Mouse (Mus musculus) heart, embryonic 14.5 days (tissue): ENCODE results near the gene Krt12. TPM values are rescaled to one million over a fixed set of nuclear protein-coding genes. Genes with fewer than 3 reads are reported as not detected.

Experiments
- ATAC-seq: fragments of 200-750 bp; cut with Nextera tagmentation; 2 replicates; pipeline ENCODE4 v1.8.0; 2017; ENCODE audit warnings: low read depth, moderate TSS enrichment; ENCODE audit not compliant: insufficient number of reproducible peaks, insufficient read depth, low FRiP score
- H3K27ac ChIP-seq, 2 experiments: fragments of 200-500 bp in 1 of 2; fragments of 300-500 bp in 1 of 2; sonication (generic) in 1 of 2; replicated peaks in 1 of 2; 2 replicates each; pipeline ENCODE4 v1.5.1; 2012 to 2014; ENCODE audit warnings: low read depth in 2 of 2, low read length in 2 of 2, control low read depth in 1 of 2, mild to moderate bottlenecking in 1 of 2, mixed read lengths in 1 of 2; ENCODE audit not compliant: control insufficient read depth in 1 of 2, insufficient read depth in 1 of 2
- H3K27me3 ChIP-seq: fragments of 300-500 bp; sonication (generic); 2 replicates; pipeline ENCODE4 v1.6.1; 2014; ENCODE audit warnings: mild to moderate bottlenecking, low read length, control low read depth; ENCODE audit not compliant: control insufficient read depth, insufficient read depth
- H3K36me3 ChIP-seq: fragments of 300-500 bp; sonication (generic); 2 replicates; pipeline ENCODE4 v1.6.1; 2014; ENCODE audit warnings: mild to moderate bottlenecking, control low read depth, low read length, mixed read lengths; ENCODE audit not compliant: control insufficient read depth, insufficient read depth
- H3K4me1 ChIP-seq, 2 experiments: fragments of 200-500 bp in 1 of 2; fragments of 300-500 bp in 1 of 2; sonication (generic) in 1 of 2; 2 replicates each; pipeline ENCODE4 v1.6.1; 2012 to 2014; ENCODE audit warnings: low read length in 2 of 2, control low read depth in 1 of 2, mixed read lengths in 1 of 2; ENCODE audit not compliant: control insufficient read depth in 2 of 2, insufficient read depth in 2 of 2
- H3K4me2 ChIP-seq: fragments of 300-500 bp; sonication (generic); 2 replicates; pipeline ENCODE4 v1.6.1; 2014; ENCODE audit warnings: mild to moderate bottlenecking, low read length
- H3K4me3 ChIP-seq, 2 experiments: fragments of 200-500 bp in 1 of 2; fragments of 300-500 bp in 1 of 2; sonication (generic) in 1 of 2; 2 replicates each; pipeline ENCODE4 v1.5.1; 2012 to 2014; ENCODE audit warnings: low read length in 2 of 2, mild to moderate bottlenecking in 2 of 2, control low read depth in 1 of 2, low read depth in 1 of 2, moderate library complexity in 1 of 2; ENCODE audit not compliant: control insufficient read depth in 1 of 2, insufficient read depth in 1 of 2
- H3K9ac ChIP-seq: fragments of 300-500 bp; sonication (generic); 2 replicates; pipeline ENCODE4 v1.6.1; 2014; ENCODE audit warnings: mild to moderate bottlenecking, low read length
- H3K9me3 ChIP-seq: fragments of 300-500 bp; sonication (generic); 2 replicates; pipeline ENCODE4 v1.6.1; 2016; ENCODE audit warnings: low read length, control low read depth; ENCODE audit not compliant: control insufficient read depth
- WGBS: fragments of 180-500 bp; shearing (Covaris S2); extraction: QIAGEN DNeasy Blood & Tissue Kit; methylation state at CpG from one replicate; pipeline ENCODE4 v1.1.7; 2014; 5-methylcytosine and 5-hydroxymethylcytosine counted together
- polyA plus RNA-seq: library from polyadenylated mRNA; unstranded; fragments of >200 nt; fragmentation: Nextera tagmentation; extraction: Ambion mirVana; gene quantifications from 2 replicates; pipeline ENCODE4 v1.2.1, GENCODE M21; 2014

Krt12 gene
- polyA plus RNA-seq, 1 experiment from 2014 or later = not detected

DNA sequence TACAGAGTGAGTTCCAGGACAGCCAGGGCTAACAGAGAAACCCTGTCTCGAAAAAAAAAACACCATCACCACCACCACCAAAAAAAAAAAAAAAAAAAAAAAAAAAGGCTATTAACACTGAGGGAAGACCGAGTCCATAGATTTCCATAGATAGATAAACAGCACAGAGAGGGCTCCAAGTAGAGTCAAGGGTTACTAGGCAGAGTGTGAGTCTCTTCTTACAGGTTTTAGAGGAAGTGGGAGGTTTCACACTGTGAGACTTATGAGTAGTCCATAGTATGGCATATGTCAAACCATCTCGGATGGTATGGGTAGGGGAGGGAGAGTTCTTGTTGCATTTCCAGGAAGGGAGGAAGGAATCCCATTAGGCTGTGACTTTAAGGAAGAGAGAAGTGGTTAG is 24.0 kb downstream of the Krt12 start:
- H3K27me3 ChIP-seq = peaks cover 23% of the 10 kb centered on the region; the same call in 1 of the 2 replicates
- no peaks in the 10 kb centered on the region for H3K9me3 ChIP-seq
- no peak overlapping the region for H3K4me2 ChIP-seq
- H3K4me1 ChIP-seq = no peaks in the 10 kb centered on the region
- H3K36me3 ChIP-seq = no peaks in the 10 kb centered on the region
- H3K4me3 ChIP-seq = no peak overlapping the region
- WGBS = 60% methylated on average over 3 of the region's 3 CpGs
- no peak overlapping the region for H3K9ac ChIP-seq
- no peak for ATAC-seq
- no peak overlapping the region for H3K27ac ChIP-seq

DNA sequence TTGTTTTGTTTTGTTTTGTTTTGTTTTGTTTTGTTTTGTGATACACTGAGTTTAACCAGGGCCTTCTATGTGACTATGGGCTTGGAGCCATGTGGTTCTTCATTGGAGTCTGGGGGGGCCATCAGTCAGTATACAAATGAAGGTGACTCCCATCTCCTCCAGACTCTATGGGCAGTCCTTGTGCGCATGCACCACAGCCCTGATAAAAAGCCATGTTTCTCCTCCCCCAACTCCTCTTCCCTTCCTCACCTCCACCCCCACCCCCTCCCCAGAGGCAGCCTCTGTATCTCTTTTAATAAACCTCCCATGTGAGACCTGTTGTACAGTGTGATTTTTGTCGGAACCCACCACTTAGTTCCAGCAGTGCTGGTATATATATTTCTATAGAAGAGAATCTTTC is 25.4 kb downstream of the Krt12 start:
- ATAC-seq = no peak
- no peaks in the 10 kb centered on the region for H3K36me3 ChIP-seq
- H3K4me2 ChIP-seq = no peak overlapping the region
- no peaks in the 10 kb centered on the region for H3K9me3 ChIP-seq
- H3K27ac ChIP-seq = no peak overlapping the region
- H3K27me3 ChIP-seq = peaks cover 21% of the 10 kb centered on the region; the same call in 1 of the 2 replicates
- no peaks in the 10 kb centered on the region for H3K4me1 ChIP-seq
- H3K4me3 ChIP-seq = no peak overlapping the region
- H3K9ac ChIP-seq = no peak overlapping the region
- WGBS = 81% methylated on average over 2 of the region's 2 CpGs

DNA sequence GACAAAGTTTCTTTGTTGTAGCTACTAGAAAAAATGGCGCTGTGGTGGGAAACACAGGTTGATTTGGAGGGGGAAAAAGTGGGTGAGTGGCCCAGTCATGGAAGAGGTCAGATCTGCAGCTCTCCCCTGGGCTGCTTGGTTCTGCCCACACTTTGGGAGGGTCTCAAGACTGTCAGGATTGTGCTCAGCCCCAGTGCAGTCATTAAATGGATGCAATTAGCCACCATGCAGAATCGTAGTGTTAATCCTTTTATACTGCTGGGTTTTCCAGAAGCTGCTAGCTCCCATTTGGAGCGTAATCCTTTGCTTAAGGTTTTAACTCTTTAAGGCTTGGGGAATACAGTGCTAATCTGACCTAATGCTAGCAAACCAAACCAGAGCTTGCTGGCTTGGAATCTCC is 26.0 kb downstream of the Krt12 start:
- no peaks in the 10 kb centered on the region for H3K4me1 ChIP-seq
- H3K4me2 ChIP-seq = no peak overlapping the region
- no peaks in the 10 kb centered on the region for H3K36me3 ChIP-seq
- 41% methylated on average over 3 of the region's 3 CpGs for WGBS
- H3K9ac ChIP-seq = no peak overlapping the region
- H3K9me3 ChIP-seq = no peaks in the 10 kb centered on the region
- no peak overlapping the region for H3K4me3 ChIP-seq
- ATAC-seq = no peak
- H3K27ac ChIP-seq = no peak overlapping the region
- H3K27me3 ChIP-seq = peaks cover 18% of the 10 kb centered on the region; the same call in 1 of the 2 replicates

DNA sequence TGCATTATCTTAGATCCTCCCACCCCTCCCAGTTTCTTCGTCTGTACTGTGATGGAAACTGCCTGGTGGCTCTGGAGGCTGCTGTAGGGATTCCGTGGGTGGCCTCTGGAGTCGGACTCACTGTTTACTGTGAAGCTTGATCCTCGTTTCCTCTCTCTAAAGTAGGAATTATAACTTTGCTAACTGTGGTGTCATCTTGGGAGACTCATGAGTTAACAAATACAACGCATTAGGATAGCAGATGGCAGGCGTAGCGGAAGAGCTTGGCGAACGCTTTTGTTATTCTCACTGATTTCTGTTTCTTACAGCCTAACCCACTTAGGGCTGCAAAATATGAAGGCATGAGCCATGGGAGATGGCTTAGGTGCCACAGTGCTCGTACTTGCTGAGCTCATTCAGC is 29.6 kb downstream of the Krt12 start:
- Histone ChIP-seq H3K9me3 (no peaks in the 10 kb centered on the region), H3K27me3 (peaks cover 6% of the 10 kb centered on the region; the same call in 1 of the 2 replicates), H3K4me1 (no peaks in the 10 kb centered on the region), H3K9ac (no peak overlapping the region), H3K27ac (no peak overlapping the region), H3K4me3 (no peak overlapping the region), H3K36me3 (no peaks in the 10 kb centered on the region), H3K4me2 (no peak overlapping the region)
- ATAC-seq = no peak
- 83% methylated on average over 10 of the region's 10 CpGs for WGBS

DNA sequence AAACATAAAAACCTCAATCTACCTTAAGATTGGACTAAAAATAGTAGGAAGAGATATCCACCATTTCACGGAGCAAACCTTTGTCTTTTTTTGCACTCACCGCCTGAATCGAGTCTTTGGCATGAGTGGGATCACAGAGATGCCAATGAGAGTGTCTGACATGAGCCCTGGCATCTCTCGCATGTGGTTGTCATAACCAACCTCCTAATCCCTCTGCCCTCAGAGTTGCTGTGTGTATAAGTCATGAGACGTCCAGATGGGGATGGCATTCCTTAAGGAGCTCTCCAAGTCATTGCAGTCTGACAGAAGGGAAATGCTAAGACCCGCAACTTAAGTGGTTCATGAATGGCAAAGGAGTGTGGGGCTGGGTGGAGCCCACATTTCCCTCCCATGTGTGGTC is 30.7 kb downstream of the Krt12 start:
- no peaks in the 10 kb centered on the region for H3K36me3 ChIP-seq
- H3K4me3 ChIP-seq = no peak overlapping the region
- ATAC-seq = no peak
- H3K9me3 ChIP-seq = no peaks in the 10 kb centered on the region
- H3K4me2 ChIP-seq = no peak overlapping the region
- no peaks in the 10 kb centered on the region; the same call in 1 of the 2 replicates for H3K27me3 ChIP-seq
- H3K4me1 ChIP-seq = no peaks in the 10 kb centered on the region
- 70% methylated on average over 6 of the region's 6 CpGs for WGBS
- H3K27ac ChIP-seq = no peak overlapping the region
- no peak overlapping the region for H3K9ac ChIP-seq

DNA sequence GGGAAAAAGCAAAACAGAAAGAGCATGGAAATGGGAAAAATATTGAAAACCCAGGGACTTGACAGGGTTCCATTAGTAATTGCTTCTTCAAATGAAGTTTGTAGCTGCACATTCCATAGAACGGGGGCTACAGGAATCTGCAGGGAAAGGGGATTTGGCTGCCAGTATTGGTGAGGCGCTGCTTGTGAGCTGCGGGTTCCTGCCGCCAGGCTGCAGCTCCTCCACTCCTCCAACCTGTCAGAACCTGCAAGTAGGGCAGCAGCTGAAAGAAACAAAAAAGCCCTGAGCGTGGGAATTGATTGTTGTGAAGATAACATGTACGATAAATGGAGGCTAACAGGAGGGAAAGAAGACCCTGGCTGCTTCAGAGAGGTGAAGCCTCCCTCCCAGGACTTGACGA is 31.2 kb downstream of the Krt12 start:
- 55% methylated on average over 7 of the region's 7 CpGs for whole genome bisulfite sequencing
- no peak for ATAC-seq

DNA sequence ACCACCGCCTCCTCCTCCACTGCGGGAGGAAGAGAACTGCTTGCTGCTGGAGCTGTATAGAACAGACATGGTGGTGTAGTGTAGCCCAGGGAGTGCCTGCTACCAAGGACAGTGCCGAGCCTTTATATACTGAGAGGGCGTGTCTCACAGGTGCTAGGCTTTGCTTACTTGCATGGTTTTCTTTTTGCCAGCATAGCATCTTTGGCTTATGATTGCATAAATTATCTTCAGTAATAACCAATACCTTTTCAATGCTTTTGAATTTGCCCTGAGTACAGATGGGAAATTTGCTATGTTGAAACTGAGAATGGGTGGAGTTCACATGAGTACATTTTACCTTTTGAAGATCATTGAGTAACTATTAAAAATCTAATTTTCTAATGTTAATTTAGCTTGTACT is 32.8 kb downstream of the Krt12 start, which contains the start of gene Krt10:
Krt10 (minus strand) TSS at position 101 of the 400 bp plus-strand sequence.
- no peak within 1 kb of the TSS for H3K27ac ChIP-seq
- WGBS = 72% methylated on average over 4 of the region's 4 CpGs
- H3K4me3 ChIP-seq = no peak within 1 kb of the TSS
- no peak for ATAC-seq
- H3K36me3 ChIP-seq = no peaks in the 10 kb centered on the region
- no peaks in the 10 kb centered on the region for H3K4me1 ChIP-seq
- no peaks in the 10 kb centered on the region for H3K9me3 ChIP-seq
- H3K4me2 ChIP-seq = no peak within 1 kb of the TSS
- no peaks in the 10 kb centered on the region; the same call in 1 of the 2 replicates for H3K27me3 ChIP-seq
- H3K9ac ChIP-seq = no peak within 1 kb of the TSS

More for the DNA sequence above, 31.2 kb downstream of the Krt12 start:
- Histone ChIP-seq H3K36me3 (no peaks in the 10 kb centered on the region), H3K27me3 (no peaks in the 10 kb centered on the region; the same call in 1 of the 2 replicates), H3K4me3 (no peak overlapping the region), H3K9ac (no peak overlapping the region), H3K9me3 (no peaks in the 10 kb centered on the region), H3K27ac (no peak overlapping the region), H3K4me1 (no peaks in the 10 kb centered on the region), H3K4me2 (no peak overlapping the region)

DNA sequence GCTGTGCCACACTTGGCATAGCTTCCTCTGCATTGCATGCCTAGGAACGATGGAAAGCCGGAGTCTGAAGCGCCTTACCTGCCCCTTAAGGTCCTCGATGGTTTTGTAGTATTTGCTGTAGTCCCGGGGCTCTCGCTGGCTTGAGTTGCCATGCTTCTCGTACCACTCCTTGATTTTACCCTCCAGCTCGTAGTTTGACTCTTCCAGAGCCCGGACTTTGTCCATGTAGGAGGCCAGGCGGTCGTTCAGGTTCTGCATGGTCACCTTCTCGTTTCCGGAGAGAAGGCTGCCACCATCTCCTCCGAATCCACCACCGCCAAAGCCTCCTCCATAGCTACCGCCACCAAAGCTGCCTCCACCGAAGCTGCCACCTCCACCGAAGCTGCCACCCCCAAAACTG is 33.4 kb downstream of the Krt12 start:
- Histone ChIP-seq H3K4me2 (no peak overlapping the region), H3K4me1 (no peaks in the 10 kb centered on the region), H3K9ac (no peak overlapping the region), H3K27me3 (peaks cover 5% of the 10 kb centered on the region), H3K36me3 (no peaks in the 10 kb centered on the region), H3K4me3 (no peak overlapping the region), H3K27ac (no peak overlapping the region), H3K9me3 (no peaks in the 10 kb centered on the region)
- WGBS = 91% methylated on average over 18 of the region's 18 CpGs
- ATAC-seq = no peak
